Mouse (Mus musculus) embryonic facial prominence, embryonic 13.5 days (tissue): ENCODE measurements around the gene Gabbr1. TPM values are rescaled to one million over a fixed set of nuclear protein-coding genes. Genes with fewer than 3 reads are reported as not detected.

Source experiments
- ATAC-seq: fragments of 200-750 bp; cut with Nextera tagmentation; 2 replicates; pipeline ENCODE4 v1.8.0; 2017; ENCODE audit warnings: low read depth; ENCODE audit not compliant: insufficient number of reproducible peaks, insufficient read depth, low FRiP score, low TSS enrichment
- H3K27ac ChIP-seq: fragments of 300-500 bp; sonication (generic); 2 replicates; pipeline ENCODE4 v1.5.1; 2015; ENCODE audit warnings: moderate library complexity, mild to moderate bottlenecking, inconsistent platforms
- H3K27me3 ChIP-seq: fragments of 300-500 bp; sonication (generic); 2 replicates; pipeline ENCODE4 v1.6.1; 2015; ENCODE audit warnings: mild to moderate bottlenecking, inconsistent platforms
- H3K36me3 ChIP-seq: fragments of 300-500 bp; sonication (generic); 2 replicates; pipeline ENCODE4 v1.6.1; 2015; ENCODE audit warnings: mild to moderate bottlenecking, inconsistent platforms
- H3K4me1 ChIP-seq: fragments of 300-500 bp; sonication (generic); 2 replicates; pipeline ENCODE4 v1.6.1; 2015; ENCODE audit warnings: inconsistent platforms
- H3K4me2 ChIP-seq: fragments of 300-500 bp; sonication (generic); 2 replicates; pipeline ENCODE4 v1.6.1; 2015; ENCODE audit warnings: moderate library complexity, mild to moderate bottlenecking, inconsistent platforms
- H3K4me3 ChIP-seq: fragments of 300-500 bp; sonication (generic); 2 replicates; pipeline ENCODE4 v1.5.1; 2015; ENCODE audit warnings: mild to moderate bottlenecking, inconsistent platforms
- H3K9ac ChIP-seq: fragments of 300-500 bp; sonication (generic); 2 replicates; pipeline ENCODE4 v1.6.1; 2015; ENCODE audit warnings: mild to moderate bottlenecking, inconsistent platforms
- H3K9me3 ChIP-seq: fragments of 300-500 bp; sonication (generic); 2 replicates; pipeline ENCODE4 v1.6.1; 2016; ENCODE audit warnings: inconsistent platforms
- WGBS: fragments of 180-500 bp; shearing (Covaris S2); methylation state at CpG from one replicate; pipeline ENCODE4 v1.1.7; 2015; ENCODE audit warnings: mixed read lengths; 5-methylcytosine and 5-hydroxymethylcytosine counted together
- polyA plus RNA-seq: library from polyadenylated mRNA; unstranded; fragments of >200 nt; fragmentation: Nextera tagmentation; extraction: Ambion mirVana; gene quantifications from 2 replicates; pipeline ENCODE4 v1.2.1, GENCODE M21; 2015

Gabbr1 gene
- polyA plus RNA-seq, 1 experiment from 2014 or later, result 16.1 TPM

- H3K27me3 ChIP-seq, result peaks cover 5% of the 10 kb centered on the region
- peak overlapping the region; percentile 89 for H3K27ac ChIP-seq
- under 1% methylated on average over 48 of the region's 58 CpGs for WGBS
- H3K9me3 ChIP-seq, result no peaks in the 10 kb centered on the region
- ATAC-seq, result peak; percentile 75
- peak overlapping the region; percentile 93 for H3K9ac ChIP-seq
- H3K4me1 ChIP-seq, result peaks cover 43% of the 10 kb centered on the region
- H3K4me2 ChIP-seq, result peak overlapping the region; percentile 92
- peak overlapping the region; percentile 80 for H3K4me3 ChIP-seq
- no peaks in the 10 kb centered on the region for H3K36me3 ChIP-seq
Observed at GRCm38 (mm10) chr17:37046312-37047112, 746 bp downstream of the Gabbr1 start.

- H3K27me3 ChIP-seq, result peaks cover 5% of the 10 kb centered on the region
- H3K4me2 ChIP-seq, result peak overlapping the region; percentile 92
- no peak for ATAC-seq
- H3K4me1 ChIP-seq, result peaks cover 47% of the 10 kb centered on the region
- H3K9me3 ChIP-seq, result no peaks in the 10 kb centered on the region
- peak overlapping the region; percentile 80 for H3K4me3 ChIP-seq
- H3K27ac ChIP-seq, result no peak overlapping the region
- peak overlapping the region; percentile 93 for H3K9ac ChIP-seq
- no peaks in the 10 kb centered on the region for H3K36me3 ChIP-seq
- WGBS, result 18% methylated on average over 19 of the region's 19 CpGs
Observed at GRCm38 (mm10) chr17:37047332-37047976, 1.7 kb downstream of the Gabbr1 start.

GRCm38 (mm10) chr17:37047981-37048380, 2.2 kb downstream of the Gabbr1 start:
- WGBS, result 17% methylated on average over 3 of the region's 3 CpGs
- Histone ChIP-seq H3K4me2 (no peak overlapping the region; the same call in 1 of the 2 replicates), H3K4me1 (peaks cover 47% of the 10 kb centered on the region), H3K9me3 (no peaks in the 10 kb centered on the region), H3K27ac (no peak overlapping the region), H3K9ac (no peak overlapping the region), H3K27me3 (peaks cover 5% of the 10 kb centered on the region), H3K36me3 (no peaks in the 10 kb centered on the region), H3K4me3 (peak overlapping the region; percentile 16)
- no peak for ATAC-seq

GRCm38 (mm10) chr17:37048383-37048782, 2.6 kb downstream of the Gabbr1 start:
- Histone ChIP-seq H3K4me3 (peak overlapping the region; percentile 16), H3K9me3 (no peaks in the 10 kb centered on the region), H3K4me1 (peaks cover 47% of the 10 kb centered on the region), H3K36me3 (no peaks in the 10 kb centered on the region), H3K9ac (no peak overlapping the region), H3K27ac (no peak overlapping the region), H3K27me3 (peaks cover 5% of the 10 kb centered on the region), H3K4me2 (no peak overlapping the region; the same call in 1 of the 2 replicates)
- no peak for ATAC-seq
- 56% methylated on average over 7 of the region's 7 CpGs for WGBS

- H3K27ac ChIP-seq, result peak overlapping the region; percentile 64
- WGBS, result 2% methylated on average over 39 of the region's 39 CpGs
Observed at GRCm38 (mm10) chr17:37049570-37050310, 4.0 kb downstream of the Gabbr1 start.

GRCm38 (mm10) chr17:37050399-37050798, 4.6 kb downstream of the Gabbr1 start:
- WGBS, result under 1% methylated on average over 22 of the region's 22 CpGs
- Histone ChIP-seq H3K4me2 (peak overlapping the region; percentile 85), H3K9me3 (no peaks in the 10 kb centered on the region), H3K9ac (peak overlapping the region; percentile 77), H3K27ac (peak overlapping the region; percentile 64), H3K27me3 (peaks cover 5% of the 10 kb centered on the region), H3K4me1 (peaks cover 43% of the 10 kb centered on the region), H3K4me3 (peak overlapping the region; percentile 57), H3K36me3 (peaks cover 17% of the 10 kb centered on the region)
- peak; percentile 34; the same call in 1 of the 2 replicates for ATAC-seq

More at GRCm38 (mm10) chr17:37049570-37050310, 4.0 kb downstream of the Gabbr1 start:
- H3K4me2 ChIP-seq, result peak overlapping the region; percentile 85
- H3K9me3 ChIP-seq, result no peaks in the 10 kb centered on the region
- H3K27me3 ChIP-seq, result peaks cover 5% of the 10 kb centered on the region
- peaks cover 47% of the 10 kb centered on the region for H3K4me1 ChIP-seq
- ATAC-seq, result peak; percentile 1; the same call in 1 of the 2 replicates
- peak overlapping the region; percentile 77 for H3K9ac ChIP-seq
- H3K36me3 ChIP-seq, result peaks cover 10% of the 10 kb centered on the region
- peak overlapping the region; percentile 57 for H3K4me3 ChIP-seq

GRCm38 (mm10) chr17:37050876-37051275, 5.1 kb downstream of the Gabbr1 start:
- no peak overlapping the region for H3K27ac ChIP-seq
- WGBS, result 2% methylated on average over 27 of the region's 27 CpGs
- peak overlapping the region; percentile 85 for H3K4me2 ChIP-seq
- peaks cover 45% of the 10 kb centered on the region for H3K4me1 ChIP-seq
- no peak for ATAC-seq
- H3K36me3 ChIP-seq, result peaks cover 22% of the 10 kb centered on the region
- H3K4me3 ChIP-seq, result peak overlapping the region; percentile 57
- peak overlapping the region; percentile 77 for H3K9ac ChIP-seq
- H3K9me3 ChIP-seq, result no peaks in the 10 kb centered on the region
- H3K27me3 ChIP-seq, result peaks cover 5% of the 10 kb centered on the region

- peaks cover 5% of the 10 kb centered on the region for H3K27me3 ChIP-seq
- no peak overlapping the region; the same call in 1 of the 2 replicates for H3K4me3 ChIP-seq
- peak overlapping the region; percentile 85 for H3K4me2 ChIP-seq
- 50% methylated on average over 4 of the region's 4 CpGs for WGBS
- no peak overlapping the region for H3K27ac ChIP-seq
- ATAC-seq, result no peak
- H3K4me1 ChIP-seq, result peaks cover 45% of the 10 kb centered on the region
- H3K36me3 ChIP-seq, result peaks cover 29% of the 10 kb centered on the region
- H3K9me3 ChIP-seq, result no peaks in the 10 kb centered on the region
- H3K9ac ChIP-seq, result no peak overlapping the region
Observed at GRCm38 (mm10) chr17:37051745-37052144, 6.0 kb downstream of the Gabbr1 start.

- Histone ChIP-seq H3K27me3 (no peaks in the 10 kb centered on the region), H3K9me3 (no peaks in the 10 kb centered on the region), H3K27ac (no peak overlapping the region), H3K4me2 (no peak overlapping the region), H3K36me3 (peaks cover 70% of the 10 kb centered on the region), H3K4me1 (peaks cover 5% of the 10 kb centered on the region; the same call in 1 of the 2 replicates), H3K4me3 (no peak overlapping the region), H3K9ac (no peak overlapping the region)
- ATAC-seq, result no peak
- WGBS, result 92% methylated on average over 6 of the region's 6 CpGs
Observed at GRCm38 (mm10) chr17:37056957-37057356, 11.2 kb downstream of the Gabbr1 start.

- Histone ChIP-seq H3K27me3 (no peaks in the 10 kb centered on the region), H3K4me1 (no peaks in the 10 kb centered on the region), H3K9me3 (no peaks in the 10 kb centered on the region), H3K4me2 (no peak overlapping the region), H3K4me3 (no peak overlapping the region), H3K9ac (no peak overlapping the region), H3K36me3 (peaks cover 86% of the 10 kb centered on the region), H3K27ac (no peak overlapping the region)
- no peak for ATAC-seq
- WGBS, result 87% methylated on average over 3 of the region's 3 CpGs
Observed at GRCm38 (mm10) chr17:37061435-37061834, 15.7 kb downstream of the Gabbr1 start.

GRCm38 (mm10) chr17:37062101-37062641, 16.4 kb downstream of the Gabbr1 start:
- Histone ChIP-seq H3K27me3 (no peaks in the 10 kb centered on the region), H3K9me3 (no peaks in the 10 kb centered on the region), H3K4me2 (no peak overlapping the region), H3K4me1 (no peaks in the 10 kb centered on the region), H3K4me3 (no peak overlapping the region), H3K9ac (no peak overlapping the region), H3K36me3 (peaks cover 86% of the 10 kb centered on the region), H3K27ac (no peak overlapping the region)
- WGBS, result 85% methylated on average over 10 of the region's 10 CpGs
- no peak for ATAC-seq
